Comparison of ENCODE assay signal across 20 mouse cellular contexts in genomic region chr14:55433052-55433451, GRCm38 (mm10).
"Had no signal": no experiment of that assay in that cellular context is flagged by ENCODE, and none has a peak within 500 bp of the region (broad histone marks: within the 10 kb centered on the region; RNA-seq: fewer than 3 reads in every experiment).

No protein-coding gene starts in this region.

- H3K9ac ChIP-seq: limb, embryonic 12.5 days; limb, embryonic 15.5 days; liver, embryonic 12.5 days; liver, embryonic 15.5 days; neural tube, embryonic 13.5 days had no signal

- ATAC-seq: intestine, postnatal 0 days; liver, embryonic 12.5 days had no signal

- H3K36me3 ChIP-seq: limb, embryonic 12.5 days; limb, embryonic 15.5 days; liver, embryonic 12.5 days; liver, embryonic 15.5 days; neural tube, embryonic 13.5 days had no signal

- H3K4me2 ChIP-seq: limb, embryonic 12.5 days; limb, embryonic 15.5 days; liver, embryonic 12.5 days; liver, embryonic 15.5 days; midbrain, embryonic 11.5 days; neural tube, embryonic 13.5 days had no signal

- DNase-seq: kidney, adult 2 months; kidney, postnatal 25 days; layer of hippocampus, adult 9-11 months; lung, adult 2 months; midbrain, embryonic 14.5 days; thymus, adult 2 months; thymus, postnatal 14 days; thymus, postnatal 4 days had no signal

- H3K27me3 ChIP-seq: limb, embryonic 12.5 days; limb, embryonic 15.5 days; liver, embryonic 12.5 days; liver, embryonic 15.5 days; neural tube, embryonic 13.5 days had no signal

- H3K9me3 ChIP-seq: limb, embryonic 12.5 days; limb, embryonic 15.5 days; liver, embryonic 12.5 days; liver, embryonic 15.5 days; neural tube, embryonic 13.5 days had no signal

- H3K4me1 ChIP-seq: neural tube, embryonic 13.5 days had no signal

- H3K27ac ChIP-seq: kidney, postnatal 0 days; layer of hippocampus, adult 2 months; left cerebral cortex, adult 2 months; limb, embryonic 12.5 days; limb, embryonic 15.5 days; liver, embryonic 12.5 days; liver, embryonic 15.5 days; macrophage; neural tube, embryonic 13.5 days had no signal

- H3K4me3 ChIP-seq: layer of hippocampus, adult 2 months; left cerebral cortex, adult 2 months; limb, embryonic 12.5 days; limb, embryonic 15.5 days; liver, embryonic 12.5 days; liver, embryonic 15.5 days; myocyte; neural tube, embryonic 13.5 days had no signal
